In the genomic region with DNA sequence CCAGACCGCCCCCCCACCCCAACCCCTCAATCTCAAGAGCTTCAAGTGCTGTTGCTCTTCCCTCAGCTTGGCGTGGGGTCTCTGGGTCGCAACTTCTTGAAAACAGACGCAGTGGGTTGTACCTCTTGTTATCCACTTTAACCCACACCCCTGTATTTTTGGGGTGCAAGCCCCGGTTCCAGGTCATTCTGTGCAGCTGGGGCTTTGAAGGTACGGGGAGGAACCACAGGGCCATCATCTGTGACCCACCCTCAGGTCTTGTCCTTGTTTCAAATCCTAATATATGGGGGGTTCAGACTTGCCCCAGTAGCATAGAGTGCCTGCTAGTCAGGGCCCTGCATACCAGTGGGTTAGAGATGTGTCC, we compare ENCODE assay signal across 10 mouse cellular contexts. TPM values are rescaled to one million over a fixed set of nuclear protein-coding genes. Genes with fewer than 3 reads are reported as not detected.
DNase-seq lines count a peak whose midpoint lies in the region; ATAC-seq and TF ChIP-seq lines count a peak whose summit lies in the region.
"Had no signal": no experiment of that assay in that cellular context is flagged by ENCODE, and none has a peak within 500 bp of the region (broad histone marks: within the 10 kb centered on the region; RNA-seq: fewer than 3 reads in every experiment).

No protein-coding gene starts in this region.

- TF ChIP-seq CTCF in cortical plate, adult 2 months (IDR thresholded peaks at IDR 0.05; ENCODE audit: extremely low read depth, insufficient read depth, low read length): no peak
- no peak for TF ChIP-seq CTCF in liver, postnatal 0 days (IDR thresholded peaks at IDR 0.05; ENCODE audit: low read depth)

- no peak for TF ChIP-seq POLR2A in cortical plate, adult 2 months (IDR thresholded peaks at IDR 0.05; ENCODE audit: extremely low read depth, insufficient read depth, low read length)

- no peaks in the 10 kb centered on the region for H3K27me3 ChIP-seq in hindbrain, embryonic 11.5 days (ENCODE audit: control insufficient read depth, insufficient read depth, low read length)
- H3K27me3 ChIP-seq in liver, postnatal 0 days (ENCODE audit: insufficient read depth, low read length): peaks cover 14% of the 10 kb centered on the region; the same call in 1 of the 2 replicates

- no peak for ATAC-seq in hindbrain, embryonic 11.5 days (ENCODE audit: low FRiP score)
- no peak for ATAC-seq in liver, postnatal 0 days

- no peak for TF ChIP-seq EP300 in liver, postnatal 0 days (IDR thresholded peaks at IDR 0.05; ENCODE audit: low read depth)

- 22% methylated on average over 5 of the region's 6 CpGs for WGBS in hindbrain, embryonic 11.5 days
- WGBS in liver, postnatal 0 days (ENCODE audit: insufficient replicate concordance): 35% methylated on average over 6 of the region's 6 CpGs

- peak overlapping the region; percentile 50 for H3K9ac ChIP-seq in hindbrain, embryonic 11.5 days (ENCODE audit: low read depth, low read length)
- H3K9ac ChIP-seq in liver, postnatal 0 days (replicated peaks): no peak overlapping the region

- no peak overlapping the region for H3K27ac ChIP-seq in cortical plate, adult 2 months (ENCODE audit: insufficient read depth, low read length)
- peak overlapping the region; percentile 45; the same call in 1 of the 2 replicates for H3K27ac ChIP-seq in hindbrain, embryonic 11.5 days (ENCODE audit: low read depth, low read length)
- H3K27ac ChIP-seq in liver, postnatal 0 days (ENCODE audit: low read depth): no peak overlapping the region

- no peaks in the 10 kb centered on the region for H3K36me3 ChIP-seq in hindbrain, embryonic 11.5 days (ENCODE audit: control insufficient read depth, insufficient read depth, low read length)
- no peaks in the 10 kb centered on the region for H3K36me3 ChIP-seq in liver, postnatal 0 days (replicated peaks; ENCODE audit: insufficient read depth, low read length)

- H3K4me3 ChIP-seq in cortical plate, adult 2 months (ENCODE audit: insufficient read depth, low read length): peak overlapping the region; percentile 46
- H3K4me3 ChIP-seq in hindbrain, embryonic 11.5 days (ENCODE audit: low read depth, low read length): peak overlapping the region; percentile 37
- H3K4me3 ChIP-seq in liver, postnatal 0 days (ENCODE audit: low read depth, low read length): peak overlapping the region; percentile 13; the same call in 1 of the 2 replicates
- H3K4me3 ChIP-seq: erythroblast, embryonic 14.5 days had no signal

- H3K4me2 ChIP-seq in hindbrain, embryonic 11.5 days (replicated peaks; ENCODE audit: low read depth, low read length): peak overlapping the region; percentile 57
- H3K4me2 ChIP-seq in liver, postnatal 0 days (ENCODE audit: low read depth, low read length): peak overlapping the region; percentile 44

- H3K4me1 ChIP-seq in cortical plate, adult 2 months (ENCODE audit: control insufficient read depth, insufficient read depth, low read length): peaks cover 11% of the 10 kb centered on the region
- H3K4me1 ChIP-seq in hindbrain, embryonic 11.5 days (replicated peaks; ENCODE audit: control insufficient read depth, insufficient read depth, low read length): peaks cover 37% of the 10 kb centered on the region
- peaks cover 9% of the 10 kb centered on the region; the same call in 1 of the 2 replicates for H3K4me1 ChIP-seq in liver, postnatal 0 days (ENCODE audit: insufficient read depth)

- peak; percentile 91 for DNase-seq in heart, adult 11 months
- no peak for DNase-seq in heart, adult 18-20 months
- no peak for DNase-seq in hindbrain, embryonic 11.5 days (ENCODE audit: low spot score)
- DNase-seq in liver, postnatal 0 days: no peak
- no peak for DNase-seq in urinary bladder, postnatal 10 days (ENCODE audit: low spot score)
- DNase-seq in left cerebral cortex, adult 18-20 months (ENCODE audit: low spot score in 2 of 2): no peak
- DNase-seq in B cell, adult 2 months: no peak
- DNase-seq: adrenal gland, adult 2 months had no signal

- H3K9me3 ChIP-seq in hindbrain, embryonic 11.5 days (ENCODE audit: control insufficient read depth, low read length): no peaks in the 10 kb centered on the region
- H3K9me3 ChIP-seq in liver, postnatal 0 days (ENCODE audit: low read length): no peaks in the 10 kb centered on the region

RNA-seq across cellular contexts. Expression of a gene that starts 7.4 kb away (rescaled TPM):
- total RNA-seq in heart, adult 18-20 months (2021): 1 to 10 TPM; 5.9 to 6.8 TPM
- polyA plus RNA-seq in cortical plate, adult 2 months (2012; rRNA removed): 816 and 828 TPM in 2 replicates
- polyA plus RNA-seq in hindbrain, embryonic 11.5 days (2014; fragmentation: Nextera tagmentation; extraction: Ambion mirVana): 13.2 and 18.7 TPM in 2 replicates
- polyA plus RNA-seq in liver, postnatal 0 days (2015; fragmentation: Nextera tagmentation; extraction: Ambion mirVana): 0.58 and 0.61 TPM in 2 replicates
- 100 to 1,000 TPM; 718 to 731 TPM for total RNA-seq in left cerebral cortex, adult 18-20 months (2021)

RNA-seq across cellular contexts. Expression of a gene that starts 8.9 kb away (rescaled TPM):
- total RNA-seq in heart, adult 18-20 months (2021): 1,000 to 10,000 TPM; 1,326 to 1,372 TPM
- polyA plus RNA-seq in cortical plate, adult 2 months (2012; rRNA removed): 66.5 and 71.6 TPM in 2 replicates
- 45.1 and 52.1 TPM in 2 replicates for polyA plus RNA-seq in hindbrain, embryonic 11.5 days (2014; fragmentation: Nextera tagmentation; extraction: Ambion mirVana)
- 345 and 367 TPM in 2 replicates for polyA plus RNA-seq in liver, postnatal 0 days (2015; fragmentation: Nextera tagmentation; extraction: Ambion mirVana)
- 10 to 100 TPM; 55.6 to 57.9 TPM for total RNA-seq in left cerebral cortex, adult 18-20 months (2021)

RNA-seq across cellular contexts. Expression of a gene that starts 23.7 kb away (rescaled TPM):
- 1 to 10 TPM; 3.4 to 4.8 TPM for total RNA-seq in heart, adult 18-20 months (2021)
- polyA plus RNA-seq in cortical plate, adult 2 months (2012; rRNA removed): 26.9 and 30.4 TPM in 2 replicates
- polyA plus RNA-seq in hindbrain, embryonic 11.5 days (2014; fragmentation: Nextera tagmentation; extraction: Ambion mirVana): 24.6 and 27.2 TPM in 2 replicates
- 2.7 and 3.4 TPM in 2 replicates for polyA plus RNA-seq in liver, postnatal 0 days (2015; fragmentation: Nextera tagmentation; extraction: Ambion mirVana)
- total RNA-seq in left cerebral cortex, adult 18-20 months (2021): 10 to 100 TPM; 28.6 to 32.9 TPM

RNA-seq across cellular contexts. Expression of a gene that starts 28.6 kb away (rescaled TPM):
- 10 to 100 TPM; 18.4 to 19.7 TPM for total RNA-seq in heart, adult 18-20 months (2021)
- 37.6 and 38.2 TPM in 2 replicates for polyA plus RNA-seq in cortical plate, adult 2 months (2012; rRNA removed)
- polyA plus RNA-seq in hindbrain, embryonic 11.5 days (2014; fragmentation: Nextera tagmentation; extraction: Ambion mirVana): 56.7 and 57.5 TPM in 2 replicates
- polyA plus RNA-seq in liver, postnatal 0 days (2015; fragmentation: Nextera tagmentation; extraction: Ambion mirVana): 19.5 and 25.5 TPM in 2 replicates
- 10 to 100 TPM; 52.6 to 53.8 TPM for total RNA-seq in left cerebral cortex, adult 18-20 months (2021)

RNA-seq across cellular contexts. Expression of a gene that starts 29.8 kb away (rescaled TPM):
- total RNA-seq in heart, adult 18-20 months (2021): not detected
- 2.3 and 3.5 TPM in 2 replicates for polyA plus RNA-seq in cortical plate, adult 2 months (2012; rRNA removed)
- 0.29 and 0.40 TPM in 2 replicates for polyA plus RNA-seq in hindbrain, embryonic 11.5 days (2014; fragmentation: Nextera tagmentation; extraction: Ambion mirVana)
- polyA plus RNA-seq in liver, postnatal 0 days (2015; fragmentation: Nextera tagmentation; extraction: Ambion mirVana): 458 and 462 TPM in 2 replicates
- 1 to 10 TPM; 2.2 to 3.8 TPM for total RNA-seq in left cerebral cortex, adult 18-20 months (2021)
- polyA plus RNA-seq: erythroblast, embryonic 14.5 days had no signal

Comparison
In these comparisons a context has a peak if more than half of its experiments do, and no peak if none do; other contexts are left out.
1. RNA of a gene that starts 7.4 kb away (polyA plus RNA-seq): 816 to 828 TPM in cortical plate, adult 2 months; 13.2 to 18.7 TPM in hindbrain, embryonic 11.5 days and 0.58 to 0.61 TPM in liver, postnatal 0 days; every median in the first group is over 10 times any median in the second.
2. Peak in every context shown above with its lines, with median percentiles within 50 percentile points of each other: H3K4me3 ChIP-seq.